Mouse (Mus musculus): ENCODE results near the gene Fkbp7.

DNA sequence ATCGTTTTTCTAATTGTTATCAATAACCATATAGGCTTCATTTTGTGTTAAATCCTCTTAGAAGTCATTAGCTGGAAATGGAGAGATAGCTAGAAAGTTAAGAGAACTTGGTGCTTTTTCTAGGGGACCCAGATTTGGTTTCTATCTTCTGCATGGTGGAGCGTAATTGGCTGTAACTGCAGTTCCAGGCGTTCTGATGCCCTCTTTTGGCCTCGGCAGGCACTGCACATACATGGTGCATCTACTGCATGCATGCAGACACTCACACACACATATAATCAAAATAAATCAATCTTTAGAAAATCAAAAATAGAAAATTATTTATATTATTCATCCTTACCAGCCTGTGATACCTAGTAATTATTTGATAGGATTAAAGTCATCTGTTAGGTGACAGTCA is 19.8 kb downstream of the Fkbp7 start:
- TF ChIP-seq EP300 (optimal IDR thresholded peaks at IDR 0.05): no peak
- TF ChIP-seq CTCF (IDR thresholded peaks at IDR 0.05; ENCODE audit: low read depth): peak; percentile 28

All from stomach, postnatal 0 days (tissue).